Mouse (Mus musculus) cortical plate, adult 2 months (tissue): Measurements from ENCODE around the gene Fars2. TPM values are rescaled to one million over a fixed set of nuclear protein-coding genes. Genes with fewer than 3 reads are reported as not detected.

Experiments used
- H3K27ac ChIP-seq: fragments of 200-500 bp; 2 replicates; pipeline ENCODE4 v1.5.1; 2012; ENCODE audit warnings: low read length, control low read depth, inconsistent platforms; ENCODE audit not compliant: insufficient read depth
- H3K4me1 ChIP-seq: fragments of 200-500 bp; 2 replicates; pipeline ENCODE4 v1.6.1; 2011; ENCODE audit warnings: low read length; ENCODE audit not compliant: control insufficient read depth, insufficient read depth
- H3K4me3 ChIP-seq: fragments of 200-500 bp; 2 replicates; pipeline ENCODE4 v1.5.1; 2011; ENCODE audit warnings: mild to moderate bottlenecking, low read length, control low read depth; ENCODE audit not compliant: insufficient read depth
- CTCF ChIP-seq: fragments of 200-500 bp; IDR thresholded peaks from 2 replicates; pipeline ENCODE4 v1.5.1; 2011; ENCODE audit warnings: mild to moderate bottlenecking, control low read depth, low read length; ENCODE audit not compliant: insufficient read depth; ENCODE audit errors: extremely low read depth
- POLR2A ChIP-seq: fragments of 200-500 bp; IDR thresholded peaks from 2 replicates; pipeline ENCODE4 v1.6.1; 2011; ENCODE audit warnings: mild to moderate bottlenecking, low read length, control low read depth; ENCODE audit not compliant: insufficient read depth; ENCODE audit errors: extremely low read depth
- polyA plus RNA-seq: library from polyadenylated mRNA; depleted of rRNA; stranded (reverse); fragments of >200 nt; gene quantifications from 2 replicates; pipeline ENCODE4 v1.2.3, GENCODE M21; 2012

The Fars2 gene
- polyA plus RNA-seq, 1 experiment = 33.1 TPM

GRCm38 (mm10) chr13:36261299-36261698, 144.1 kb downstream of the Fars2 start:
- Histone ChIP-seq H3K4me1 (peaks cover 2% of the 10 kb centered on the region; the same call in 1 of the 2 replicates), H3K4me3 (no peak overlapping the region), H3K27ac (no peak overlapping the region)
- TF ChIP-seq CTCF (no peak), POLR2A (no peak)

- no peak overlapping the region for H3K27ac ChIP-seq
- H3K4me3 ChIP-seq = no peak overlapping the region
- TF ChIP-seq POLR2A = no peak
- no peak for TF ChIP-seq CTCF
- peaks cover 2% of the 10 kb centered on the region; the same call in 1 of the 2 replicates for H3K4me1 ChIP-seq
Measured at GRCm38 (mm10) chr13:36263240-36264095, 146.3 kb downstream of the Fars2 start.

GRCm38 (mm10) chr13:36264391-36264790, 147.2 kb downstream of the Fars2 start:
- TF ChIP-seq CTCF = no peak
- no peak for TF ChIP-seq POLR2A
- Histone ChIP-seq H3K4me3 (no peak overlapping the region), H3K27ac (no peak overlapping the region), H3K4me1 (peaks cover 2% of the 10 kb centered on the region; the same call in 1 of the 2 replicates)

- no peak for TF ChIP-seq CTCF
- TF ChIP-seq POLR2A = no peak
- Histone ChIP-seq H3K27ac (no peak overlapping the region), H3K4me3 (no peak overlapping the region), H3K4me1 (peaks cover 2% of the 10 kb centered on the region; the same call in 1 of the 2 replicates)
Measured at GRCm38 (mm10) chr13:36265342-36265744, 148.1 kb downstream of the Fars2 start.

- TF ChIP-seq CTCF = no peak
- no peak overlapping the region for H3K4me3 ChIP-seq
- peaks cover 2% of the 10 kb centered on the region; the same call in 1 of the 2 replicates for H3K4me1 ChIP-seq
- no peak overlapping the region for H3K27ac ChIP-seq
Measured at GRCm38 (mm10) chr13:36267399-36267798, 150.2 kb downstream of the Fars2 start.

- H3K4me1 ChIP-seq = no peaks in the 10 kb centered on the region
- H3K27ac ChIP-seq = no peak overlapping the region
- no peak overlapping the region for H3K4me3 ChIP-seq
- TF ChIP-seq CTCF = 0 out of 2 replicates have a peak, but pooled peaks have one; percentile 13
- no peak for TF ChIP-seq POLR2A
Measured at GRCm38 (mm10) chr13:36270867-36271266, 153.7 kb downstream of the Fars2 start.

GRCm38 (mm10) chr13:36273497-36273896, 156.3 kb downstream of the Fars2 start:
- H3K4me3 ChIP-seq = no peak overlapping the region
- H3K27ac ChIP-seq = no peak overlapping the region
- no peaks in the 10 kb centered on the region for H3K4me1 ChIP-seq
- TF ChIP-seq POLR2A (no peak), CTCF (no peak)

GRCm38 (mm10) chr13:36276194-36276593, 159.0 kb downstream of the Fars2 start:
- H3K4me3 ChIP-seq = no peak overlapping the region
- H3K4me1 ChIP-seq = no peaks in the 10 kb centered on the region
- TF ChIP-seq POLR2A (no peak), CTCF (0 out of 2 replicates have a peak, but pooled peaks have one; percentile 1)
- H3K27ac ChIP-seq = no peak overlapping the region

GRCm38 (mm10) chr13:36282018-36282417, 164.8 kb downstream of the Fars2 start:
- Histone ChIP-seq H3K4me3 (no peak overlapping the region), H3K27ac (no peak overlapping the region), H3K4me1 (peaks cover 1% of the 10 kb centered on the region; the same call in 1 of the 2 replicates)
- TF ChIP-seq CTCF (peak; percentile 84), POLR2A (no peak)
